Mouse (Mus musculus) spleen, adult 18-20 months (tissue): ENCODE measurements around the gene Asb16.
A peak's percentile ranks its signal among the peaks of the same experiment; 100 is the strongest.

Experiments
- DNase-seq, 2 experiments: peaks; one replicate each; pipeline ENCODE4 v3.0.0; 2022; ENCODE audit warnings: mixed read lengths in 2 of 2

Gene Asb16

GRCm38 (mm10) chr11:102268520-102269244 lies at the start of gene Asb16:
Gene Asb16, plus strand, starts transcription at chr11:102268743.
- DNase-seq: no peak

GRCm38 (mm10) chr11:102218783-102219182 lies 49.8 kb upstream of the Asb16 start:
- peak; percentile 68 to 70 for DNase-seq

DNA sequence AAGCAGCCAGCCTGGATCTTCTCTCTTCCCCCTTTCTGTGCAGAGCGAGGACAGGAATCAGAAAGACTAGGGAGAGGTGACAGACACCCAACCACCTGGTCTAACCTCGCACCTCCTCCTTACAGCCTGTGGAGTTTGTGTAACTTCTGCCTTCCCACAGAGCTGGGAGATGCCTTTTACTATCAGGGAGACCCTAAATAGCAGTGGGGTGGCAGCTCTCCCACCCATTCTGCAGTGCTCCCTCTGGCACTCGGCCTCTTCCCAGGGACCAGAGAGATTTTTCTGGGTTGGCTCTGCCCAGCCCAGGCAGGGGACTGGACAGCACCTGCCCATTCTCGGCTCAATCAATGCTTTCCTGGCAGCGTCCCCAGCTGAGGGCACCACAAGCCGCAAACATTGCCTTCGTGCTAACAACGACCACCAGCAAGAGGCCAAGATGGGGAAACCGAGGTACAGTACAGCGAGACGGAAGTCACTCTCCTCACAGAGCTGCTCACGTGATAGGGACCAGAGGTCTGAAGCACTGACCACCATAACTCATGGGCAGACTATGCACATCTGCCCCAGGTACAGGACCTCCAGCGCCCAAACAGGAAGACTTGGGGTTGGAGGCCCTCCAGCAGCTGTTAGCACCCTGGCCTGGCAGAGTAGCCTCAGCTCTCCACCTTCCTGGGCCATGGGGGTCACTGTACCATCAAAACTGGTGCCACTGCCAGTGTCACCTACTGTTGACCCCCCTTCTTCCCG lies 49.1 kb upstream of the Asb16 start:
- no peak for DNase-seq

- DNase-seq: no peak
Measured at GRCm38 (mm10) chr11:102219994-102220346, 48.6 kb upstream of the Asb16 start.

DNA sequence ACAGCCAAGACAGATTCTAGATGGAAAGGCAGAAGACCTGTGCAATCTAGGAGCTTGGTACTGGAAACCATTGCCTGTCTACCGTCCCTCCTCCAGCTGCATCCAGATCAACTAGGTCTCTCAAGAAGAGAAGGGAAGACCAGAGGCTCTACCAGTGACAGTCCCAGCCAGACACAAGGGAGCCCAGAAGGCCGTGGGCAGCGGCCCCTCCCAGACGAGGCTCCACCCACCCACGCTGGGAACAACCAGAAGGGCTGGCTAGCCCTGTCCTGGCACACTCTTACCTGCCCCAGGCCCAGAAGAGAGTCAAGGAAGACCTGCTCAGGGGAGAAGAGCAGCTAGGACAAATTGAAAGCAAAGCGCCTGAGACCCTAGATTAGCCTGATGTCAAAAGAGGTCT lies 48.1 kb upstream of the Asb16 start:
- DNase-seq: no peak

GRCm38 (mm10) chr11:102221243-102221953 lies 47.1 kb upstream of the Asb16 start:
- DNase-seq: no peak

DNA sequence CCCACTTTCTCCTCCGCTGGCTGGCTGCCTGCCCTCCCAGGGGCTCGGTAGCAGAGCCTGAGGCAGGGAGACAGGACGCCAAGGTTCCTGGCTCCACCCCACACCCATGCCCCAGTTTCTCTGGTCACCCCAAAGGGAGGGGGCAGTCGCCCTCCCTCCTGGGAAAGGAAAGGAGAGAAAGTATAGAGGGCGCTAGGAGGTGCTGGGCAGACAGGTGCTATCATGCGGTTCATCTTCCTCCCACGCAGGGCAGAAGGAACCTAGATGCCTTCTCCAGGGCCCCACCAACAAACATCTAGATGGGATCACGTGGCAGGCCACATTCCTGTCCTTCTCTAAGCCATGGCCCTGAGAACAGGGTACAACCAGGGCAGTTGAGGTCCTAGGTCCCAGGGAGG lies 46.6 kb upstream of the Asb16 start:
- no peak for DNase-seq

DNA sequence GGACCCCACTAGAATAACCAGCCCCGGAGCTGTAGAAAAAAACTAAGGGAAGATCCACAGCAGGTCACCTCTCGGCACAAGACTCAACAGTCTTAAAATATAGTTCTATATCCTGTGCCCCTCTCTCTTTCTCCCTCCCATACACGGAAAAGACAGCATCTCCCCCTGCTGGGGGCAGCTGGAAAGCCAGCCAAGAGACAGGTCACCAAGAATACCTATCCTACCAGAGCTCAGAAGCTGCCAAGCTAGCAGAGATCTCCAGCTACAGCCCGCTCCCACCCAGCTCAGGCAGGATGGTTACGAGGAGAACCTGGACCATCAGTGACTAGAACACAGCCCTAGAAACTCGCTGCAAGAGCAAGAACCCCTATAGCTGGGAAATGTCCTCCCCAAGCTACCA lies 45.4 kb upstream of the Asb16 start:
- peak; percentile 53 to 72 for DNase-seq

GRCm38 (mm10) chr11:102224686-102225085 lies 43.9 kb upstream of the Asb16 start:
- no peak for DNase-seq

DNA sequence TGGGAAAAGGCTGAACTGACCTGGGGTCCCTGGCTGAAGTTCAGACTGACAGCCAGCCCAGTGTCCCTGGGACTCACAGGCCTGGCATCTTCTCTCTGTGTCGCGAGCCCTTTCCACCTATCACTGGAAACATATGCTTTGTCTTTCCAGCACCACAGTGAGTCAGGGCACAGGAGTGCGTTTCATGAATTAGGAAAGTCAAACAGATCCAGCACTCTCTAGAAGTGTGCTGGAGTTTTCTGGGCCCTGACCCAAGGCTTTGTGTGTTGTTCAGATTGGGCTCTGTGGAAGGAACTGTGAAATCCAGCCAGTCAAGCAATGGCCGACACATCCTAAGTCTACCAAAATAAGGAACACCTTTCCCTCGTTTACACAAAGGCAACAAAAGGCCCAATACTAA lies 43.3 kb upstream of the Asb16 start:
- no peak for DNase-seq

DNA sequence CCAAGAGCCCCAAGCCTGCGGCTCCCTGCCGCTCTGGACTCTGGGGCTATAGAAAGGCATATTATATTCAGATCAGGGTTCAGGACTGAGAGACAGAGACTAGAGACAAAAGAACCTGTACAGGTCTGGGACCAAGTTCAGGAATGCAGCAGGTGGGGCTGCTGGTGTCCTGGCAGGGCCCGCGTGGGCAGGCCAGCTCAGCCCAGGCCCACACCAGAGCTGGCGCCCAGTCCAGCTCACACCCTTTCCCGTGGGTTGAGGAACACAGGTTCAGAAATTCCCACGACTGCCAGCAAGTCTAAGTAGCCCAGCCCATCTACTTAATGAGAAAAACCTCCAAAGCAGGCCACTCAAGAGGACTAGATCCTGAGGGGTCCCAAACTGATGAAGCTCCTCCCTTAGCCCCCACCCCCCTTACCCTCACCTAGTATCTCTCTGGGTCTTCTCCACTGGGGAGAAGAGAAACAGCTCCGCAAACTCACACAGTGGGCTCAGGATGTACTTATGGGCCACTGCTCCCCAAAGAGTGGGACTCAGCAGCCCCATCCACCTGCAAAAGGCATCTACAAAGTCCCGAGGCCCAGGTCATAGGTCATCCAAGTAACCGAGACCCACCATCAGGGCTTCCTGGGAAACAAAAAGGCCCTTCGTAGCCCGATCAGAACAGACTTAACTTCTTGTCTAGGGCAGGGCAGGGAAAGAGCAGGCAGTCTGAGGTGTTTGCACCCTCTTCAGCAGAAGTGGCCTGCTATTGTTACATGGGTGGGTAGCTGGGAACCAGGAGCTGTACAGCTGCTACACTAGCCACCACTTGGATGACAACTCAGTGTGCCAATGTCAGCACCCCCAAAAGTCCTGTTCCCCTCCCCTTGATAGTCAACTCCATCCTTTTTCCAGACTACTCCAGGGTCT lies 42.2 kb upstream of the Asb16 start:
- DNase-seq: no peak

DNA sequence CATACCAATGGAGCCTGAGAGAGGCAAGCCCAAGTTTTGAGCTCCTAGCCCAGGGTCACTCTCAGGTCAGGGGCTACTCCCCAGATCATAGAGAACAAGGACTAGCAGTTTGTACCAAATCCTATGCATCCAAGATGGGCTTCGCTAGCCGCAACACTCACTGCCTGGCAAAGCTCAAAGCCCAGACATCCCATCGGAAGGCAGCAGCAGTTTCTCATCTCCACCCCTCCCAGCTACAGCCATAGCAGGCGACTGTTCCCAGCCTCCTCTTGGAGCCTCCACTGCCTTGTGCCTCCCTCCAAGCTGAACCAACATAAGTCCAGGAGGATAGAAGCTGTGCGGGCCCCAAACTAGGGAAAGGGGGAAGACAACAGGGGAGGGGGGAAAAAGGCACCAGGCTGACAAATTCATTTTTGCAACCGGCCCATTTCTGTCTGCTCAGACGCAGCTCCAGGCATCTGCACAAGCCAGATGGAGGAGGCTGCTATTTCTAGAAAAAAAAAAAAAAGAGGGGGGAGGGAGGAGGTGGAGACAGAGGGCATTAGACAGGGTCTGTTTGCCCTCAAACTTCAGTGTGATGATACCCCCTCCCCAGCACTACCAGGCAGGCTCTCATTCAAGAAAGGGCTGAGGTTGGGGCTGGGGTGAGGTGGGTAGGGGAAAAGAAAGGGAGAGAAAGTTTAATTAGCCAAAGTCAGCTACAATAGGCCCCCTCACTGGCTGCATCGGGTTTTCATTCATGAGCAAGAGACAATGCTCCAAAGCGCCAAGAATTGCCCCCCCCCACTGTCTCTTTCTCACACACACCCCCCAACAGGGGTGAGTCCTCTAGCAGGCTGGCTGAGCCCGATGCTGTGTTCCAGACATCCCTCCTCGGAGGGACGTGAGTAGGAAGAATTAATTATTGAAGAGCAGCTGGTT lies 41.0 kb upstream of the Asb16 start:
- no peak for DNase-seq

GRCm38 (mm10) chr11:102228191-102228545 lies 40.4 kb upstream of the Asb16 start:
- DNase-seq: no peak

- no peak for DNase-seq
Measured at GRCm38 (mm10) chr11:102228646-102229268, 39.8 kb upstream of the Asb16 start.

DNA sequence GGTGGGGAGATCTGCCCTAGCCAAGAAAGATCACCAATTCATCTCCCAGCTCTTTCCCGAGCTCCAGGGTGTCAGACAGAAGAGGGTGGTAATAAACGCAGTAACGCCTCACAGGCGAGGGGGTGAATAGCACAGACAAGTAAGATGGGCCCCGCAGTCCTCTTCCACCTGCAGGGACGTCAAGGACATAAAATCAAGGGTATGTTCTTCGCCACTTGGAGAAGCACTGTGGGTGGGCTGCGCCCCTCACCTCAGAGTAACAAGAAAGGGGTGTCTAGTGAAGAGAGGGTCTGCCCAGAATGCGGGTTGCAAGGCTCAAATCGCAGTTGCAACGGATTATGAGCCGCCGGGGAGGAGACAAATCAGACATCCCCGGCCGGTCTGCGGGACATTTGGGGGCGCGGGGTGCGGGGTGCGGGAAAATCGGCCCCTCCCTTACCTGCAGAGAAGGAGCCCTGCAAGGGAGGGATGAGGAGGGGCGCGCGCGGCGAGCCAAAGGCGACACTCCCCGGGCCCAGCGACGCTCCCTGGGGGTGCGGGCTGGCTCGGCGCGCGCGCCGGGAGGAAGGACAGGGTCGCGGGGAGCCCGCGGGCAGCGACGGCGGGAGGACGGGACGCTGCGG lies 39.1 kb upstream of the Asb16 start:
- DNase-seq: no peak

DNA sequence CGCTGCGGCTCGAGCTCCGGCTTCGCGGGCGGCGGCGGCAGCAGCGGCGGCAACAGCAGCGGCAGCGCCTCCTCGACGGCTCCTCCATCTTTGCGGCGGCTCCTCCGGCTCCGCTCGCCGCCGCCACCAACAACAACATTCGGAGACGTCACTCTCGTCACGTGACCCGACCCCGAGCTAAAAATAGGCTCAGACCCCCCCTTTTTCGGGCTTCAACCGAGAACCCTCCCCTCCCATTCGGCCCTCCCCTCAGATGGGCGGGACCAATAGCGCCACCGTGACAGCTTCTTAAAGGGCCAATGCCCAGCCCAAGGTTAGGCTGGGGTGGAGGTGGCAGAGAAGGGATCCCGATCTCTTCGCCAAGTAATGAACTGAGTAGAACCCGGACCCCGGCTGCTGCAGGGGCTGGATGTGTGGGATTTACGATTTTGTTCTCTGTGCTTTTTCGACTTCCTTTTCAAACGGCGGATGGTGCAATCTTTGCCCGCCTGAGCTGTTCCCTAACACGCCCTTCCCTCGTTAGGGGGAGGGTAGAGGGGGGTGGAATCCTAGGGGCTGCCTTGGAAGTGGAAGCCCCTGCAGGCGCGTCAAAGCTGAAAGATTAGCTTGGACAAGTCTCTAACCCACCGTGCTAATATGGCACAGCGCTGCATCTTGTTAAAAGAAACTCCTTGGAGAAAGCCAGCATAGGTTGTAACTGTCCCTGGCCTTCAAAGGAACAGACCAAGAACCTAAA lies 38.4 kb upstream of the Asb16 start, which contains the start of gene Hdac5:
Hdac5 (minus strand) TSS at position 161 of the 736 bp plus-strand sequence.
- peak; percentile 97 for DNase-seq

- no peak for DNase-seq
Measured at GRCm38 (mm10) chr11:102236022-102236421, 32.5 kb upstream of the Asb16 start.

DNA sequence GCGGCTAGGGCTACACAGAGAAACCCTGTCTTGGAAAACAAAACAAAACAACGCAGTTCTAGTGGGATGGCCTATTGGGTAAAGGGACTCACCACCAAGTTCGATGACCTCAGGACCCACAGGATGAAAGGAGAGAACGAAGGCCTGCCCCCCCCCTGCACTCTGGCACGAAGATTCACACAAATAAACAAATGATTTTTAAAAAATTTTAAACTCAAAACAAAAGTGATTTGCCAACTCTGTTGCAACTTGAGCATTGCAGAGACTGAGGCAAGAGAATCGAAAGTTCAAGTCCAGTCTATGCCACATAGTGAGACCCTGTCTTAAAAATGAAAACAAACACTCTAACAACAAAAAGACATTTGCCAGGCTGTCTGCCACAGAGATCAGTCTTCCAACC lies 27.9 kb upstream of the Asb16 start:
- no peak for DNase-seq

DNA sequence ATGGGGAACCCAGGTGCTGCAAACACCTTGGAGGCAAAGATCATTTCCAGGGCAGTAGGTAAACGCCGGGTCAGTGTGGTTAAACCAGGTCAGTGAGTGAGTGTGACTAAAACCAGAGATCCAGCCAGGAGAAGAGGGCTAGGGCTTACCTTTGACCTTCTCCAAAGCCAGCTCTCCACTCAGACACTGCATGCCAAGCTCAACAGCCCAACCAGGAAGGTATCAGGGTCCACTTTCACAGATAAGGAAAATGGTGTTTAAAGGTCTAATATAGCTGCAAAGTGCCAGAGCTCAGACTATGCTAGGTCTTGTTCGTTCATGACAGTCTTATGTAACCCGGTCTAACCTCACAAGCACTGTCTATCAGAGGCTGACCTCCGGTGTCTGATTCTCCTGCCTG lies 27.3 kb upstream of the Asb16 start:
- DNase-seq: no peak

- no peak for DNase-seq
Measured at GRCm38 (mm10) chr11:102241874-102242273, 26.7 kb upstream of the Asb16 start.
